Mouse (Mus musculus) midbrain, embryonic 14.5 days (tissue): ENCODE data around the gene Zbed3. TPM values are rescaled to one million over a fixed set of nuclear protein-coding genes. Genes with fewer than 3 reads are reported as not detected.
"Not testable (repeated sequence)": the region's sequence is repeated elsewhere in the genome, so short reads cannot be mapped to it uniquely, and the experiment has no call there.

ENCODE experiments used
- ATAC-seq: fragments of 200-750 bp; cut with Nextera tagmentation; 2 replicates; pipeline ENCODE4 v1.8.0; 2017; ENCODE audit warnings: moderate number of reproducible peaks, moderate library complexity; ENCODE audit not compliant: low FRiP score, low TSS enrichment
- DNase-seq: peaks from one replicate; pipeline ENCODE4 v3.0.0-alpha.2; 2015
- H3K27ac ChIP-seq: fragments of 300-500 bp; sonication (generic); replicated peaks from 2 replicates; pipeline ENCODE4 v1.5.1; 2014; ENCODE audit warnings: mild to moderate bottlenecking, low read depth, low read length, moderate library complexity
- H3K27me3 ChIP-seq: fragments of 300-500 bp; sonication (generic); 2 replicates; pipeline ENCODE4 v1.6.1; 2014; ENCODE audit warnings: low read length, control low read depth, mixed read lengths; ENCODE audit not compliant: control insufficient read depth, insufficient read depth
- H3K36me3 ChIP-seq: fragments of 300-500 bp; sonication (generic); 2 replicates; pipeline ENCODE4 v1.6.1; 2014; ENCODE audit warnings: low read length, control low read depth; ENCODE audit not compliant: control insufficient read depth, insufficient read depth
- H3K4me1 ChIP-seq: fragments of 300-500 bp; sonication (generic); 2 replicates; pipeline ENCODE4 v1.6.1; 2014; ENCODE audit warnings: mild to moderate bottlenecking, antibody characterized with exemption, low read length, control low read depth; ENCODE audit not compliant: control insufficient read depth, insufficient read depth
- H3K4me2 ChIP-seq: fragments of 300-500 bp; sonication (generic); 2 replicates; pipeline ENCODE4 v1.6.1; 2014; ENCODE audit warnings: mild to moderate bottlenecking, low read length, moderate library complexity
- H3K4me3 ChIP-seq: fragments of 300-500 bp; sonication (generic); replicated peaks from 2 replicates; pipeline ENCODE4 v1.5.1; 2014; ENCODE audit warnings: low read depth, low read length
- H3K9ac ChIP-seq: fragments of 300-500 bp; sonication (generic); replicated peaks from 2 replicates; pipeline ENCODE4 v1.6.1; 2014; ENCODE audit warnings: mild to moderate bottlenecking, low read length, moderate library complexity
- H3K9me3 ChIP-seq: fragments of 300-500 bp; sonication (generic); 2 replicates; pipeline ENCODE4 v1.6.1; 2016; ENCODE audit warnings: low read length, control low read depth, mixed read lengths; ENCODE audit not compliant: control insufficient read depth
- WGBS: fragments of 180-500 bp; shearing (Covaris S2); extraction: QIAGEN DNeasy Blood & Tissue Kit; methylation state at CpG from one replicate; pipeline ENCODE4 v1.1.7; 2014; 5-methylcytosine and 5-hydroxymethylcytosine counted together
- polyA plus RNA-seq: library from polyadenylated mRNA; unstranded; fragments of >200 nt; fragmentation: Nextera tagmentation; extraction: Ambion mirVana; gene quantifications from 2 replicates; pipeline ENCODE4 v1.2.1, GENCODE M21; 2014

Zbed3 gene
- polyA plus RNA-seq, 1 experiment from 2014 or later, result 37.9 TPM

GRCm38 (mm10) chr13:95347018-95347696 lies 23.7 kb downstream of the Zbed3 start:
- Histone ChIP-seq H3K9ac (no peak overlapping the region), H3K27me3 (no peaks in the 10 kb centered on the region), H3K9me3 (no peaks in the 10 kb centered on the region), H3K4me1 (no peaks in the 10 kb centered on the region), H3K4me3 (no peak overlapping the region), H3K4me2 (no peak overlapping the region), H3K36me3 (peaks cover 23% of the 10 kb centered on the region), H3K27ac (no peak overlapping the region)
- WGBS, result 30% methylated on average over 8 of the region's 8 CpGs
- DNase-seq (peak; percentile 93), ATAC-seq (peak; percentile 44; the same call in 1 of the 2 replicates)

GRCm38 (mm10) chr13:95348476-95348875 lies 25.1 kb downstream of the Zbed3 start:
- ATAC-seq, result no peak
- H3K9me3 ChIP-seq, result no peaks in the 10 kb centered on the region
- no peaks in the 10 kb centered on the region for H3K4me1 ChIP-seq
- peaks cover 34% of the 10 kb centered on the region for H3K36me3 ChIP-seq
- H3K9ac ChIP-seq, result no peak overlapping the region
- no peak overlapping the region for H3K27ac ChIP-seq
- no peaks in the 10 kb centered on the region for H3K27me3 ChIP-seq
- DNase-seq, result no peak
- 77% methylated on average over 3 of the region's 3 CpGs for WGBS
- H3K4me2 ChIP-seq, result no peak overlapping the region
- no peak overlapping the region for H3K4me3 ChIP-seq

GRCm38 (mm10) chr13:95358223-95358622 lies 34.8 kb downstream of the Zbed3 start:
- WGBS, result 97% methylated on average over 2 of the region's 2 CpGs
- Histone ChIP-seq H3K27me3 (no peaks in the 10 kb centered on the region), H3K27ac (no peak overlapping the region), H3K36me3 (peaks cover 94% of the 10 kb centered on the region), H3K9me3 (no peaks in the 10 kb centered on the region), H3K4me2 (no peak overlapping the region), H3K9ac (no peak overlapping the region), H3K4me1 (no peaks in the 10 kb centered on the region), H3K4me3 (no peak overlapping the region)
- DNase-seq (no peak), ATAC-seq (no peak)

GRCm38 (mm10) chr13:95363440-95363839 lies 40.0 kb downstream of the Zbed3 start:
- Histone ChIP-seq H3K9ac (no peak overlapping the region), H3K27me3 (no peaks in the 10 kb centered on the region), H3K4me3 (no peak overlapping the region), H3K4me1 (no peaks in the 10 kb centered on the region), H3K27ac (no peak overlapping the region), H3K36me3 (peaks cover 83% of the 10 kb centered on the region), H3K9me3 (no peaks in the 10 kb centered on the region), H3K4me2 (no peak overlapping the region)
- WGBS, result 85% methylated on average over 4 of the region's 4 CpGs
- ATAC-seq, result no peak
- no peak for DNase-seq

- no peak overlapping the region for H3K27ac ChIP-seq
- H3K9ac ChIP-seq, result no peak overlapping the region
- no peak overlapping the region for H3K4me2 ChIP-seq
- 98% methylated on average over 8 of the region's 8 CpGs for WGBS
- no peaks in the 10 kb centered on the region for H3K4me1 ChIP-seq
- H3K9me3 ChIP-seq, result no peaks in the 10 kb centered on the region
- H3K36me3 ChIP-seq, result peaks cover 85% of the 10 kb centered on the region
- no peak overlapping the region for H3K4me3 ChIP-seq
- DNase-seq, result no peak
- no peaks in the 10 kb centered on the region for H3K27me3 ChIP-seq
- no peak for ATAC-seq
Measured at GRCm38 (mm10) chr13:95366356-95366755, 42.9 kb downstream of the Zbed3 start.

- peak within 1 kb of the TSS; percentile 88 for H3K4me2 ChIP-seq
- DNase-seq (peak; percentile 97), ATAC-seq (peak; percentile 95)
- H3K27me3 ChIP-seq, result no peaks in the 10 kb centered on the region
- peaks cover 7% of the 10 kb centered on the region for H3K4me1 ChIP-seq
- H3K27ac ChIP-seq, result peak within 1 kb of the TSS; percentile 76
- H3K36me3 ChIP-seq, result peaks cover 12% of the 10 kb centered on the region
- peak within 1 kb of the TSS; percentile 90 for H3K9ac ChIP-seq
- H3K9me3 ChIP-seq, result no peaks in the 10 kb centered on the region
- WGBS, result under 1% methylated on average over 86 of the region's 86 CpGs
- peak within 1 kb of the TSS; percentile 99 for H3K4me3 ChIP-seq
Measured at GRCm38 (mm10) chr13:95374701-95375553, 51.5 kb downstream of the Zbed3 start, which contains the start of gene Aggf1. Gene Aggf1, minus strand, starts transcription at chr13:95375352.

GRCm38 (mm10) chr13:95375554-95375914 lies 52.1 kb downstream of the Zbed3 start:
- Histone ChIP-seq H3K4me2 (peak overlapping the region; percentile 88), H3K9me3 (no peaks in the 10 kb centered on the region), H3K27ac (peak overlapping the region; percentile 76), H3K9ac (peak overlapping the region; percentile 17; the same call in 1 of the 2 replicates), H3K36me3 (peaks cover 6% of the 10 kb centered on the region), H3K4me1 (peaks cover 7% of the 10 kb centered on the region), H3K4me3 (peak overlapping the region; percentile 99), H3K27me3 (no peaks in the 10 kb centered on the region)
- WGBS, result 27% methylated on average over 6 of the region's 6 CpGs
- ATAC-seq (peak; percentile 49), DNase-seq (no peak)

GRCm38 (mm10) chr13:95376689-95377289 lies 53.4 kb downstream of the Zbed3 start:
- not testable (repeated sequence) for ATAC-seq

More at GRCm38 (mm10) chr13:95376689-95377289, 53.4 kb downstream of the Zbed3 start:
- H3K4me2 ChIP-seq, DNase-seq, H3K36me3 ChIP-seq, H3K27ac ChIP-seq, H3K27me3 ChIP-seq, H3K4me1 ChIP-seq, H3K4me3 ChIP-seq, H3K9me3 ChIP-seq, H3K9ac ChIP-seq: not testable (repeated sequence)
- 97% methylated on average over 11 of the region's 11 CpGs for WGBS
